9 mouse cellular contexts compared by ENCODE assay signal in the genomic region with DNA sequence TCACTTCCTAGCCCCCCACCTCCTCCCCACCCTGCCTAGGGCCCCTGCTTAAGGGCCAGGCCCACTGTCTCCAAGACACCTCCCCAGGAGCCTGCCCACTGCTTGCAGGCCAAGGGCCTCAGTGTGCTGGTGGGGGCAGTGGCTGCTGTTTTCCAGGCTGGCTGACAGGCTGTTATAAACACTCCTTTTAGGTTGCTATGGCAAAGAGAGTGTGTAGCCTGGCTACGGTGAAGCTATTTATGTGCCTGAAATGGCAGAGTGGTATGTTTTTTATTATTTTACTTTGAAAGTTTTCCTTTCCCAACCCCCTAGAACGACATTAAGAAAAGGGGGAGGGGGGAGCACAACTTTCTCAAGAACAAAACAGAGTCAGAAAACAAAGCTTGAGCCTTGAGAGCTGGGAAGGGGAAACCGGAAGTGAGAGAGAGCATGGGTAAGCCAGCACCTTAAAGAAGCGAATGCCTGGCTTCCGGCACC. TPM values are rescaled to one million over a fixed set of nuclear protein-coding genes. Genes with fewer than 3 reads are reported as not detected.
DNase-seq lines count a peak whose midpoint lies in the region; ATAC-seq and TF ChIP-seq lines count a peak whose summit lies in the region.
"Had no signal": no experiment of that assay in that cellular context is flagged by ENCODE, and none has a peak within 500 bp of the region (broad histone marks: within the 10 kb centered on the region; RNA-seq: fewer than 3 reads in every experiment).

No protein-coding gene starts in this region.

- peak overlapping the region; percentile 40; the same call in 1 of the 2 replicates for H3K27ac ChIP-seq in intestine, embryonic 14.5 days (ENCODE audit: low read depth)
- H3K27ac ChIP-seq in intestine, postnatal 0 days (ENCODE audit: low read depth, low read length): no peak overlapping the region
- H3K27ac ChIP-seq in left cerebral cortex, adult 2 months: peak overlapping the region; percentile 5; the same call in 1 of the 2 replicates

- H3K4me3 ChIP-seq in intestine, embryonic 14.5 days (ENCODE audit: low read depth, low read length): no peak overlapping the region
- H3K4me3 ChIP-seq in intestine, postnatal 0 days (ENCODE audit: low read depth, low read length): no peak overlapping the region
- no peak overlapping the region for H3K4me3 ChIP-seq in left cerebral cortex, adult 2 months
- H3K4me3 ChIP-seq: myocyte had no signal

- no peaks in the 10 kb centered on the region for H3K9me3 ChIP-seq in intestine, embryonic 14.5 days (ENCODE audit: control insufficient read depth, low read length)
- no peaks in the 10 kb centered on the region for H3K9me3 ChIP-seq in intestine, postnatal 0 days (ENCODE audit: control insufficient read depth)

- no peak overlapping the region for H3K4me2 ChIP-seq in intestine, embryonic 14.5 days (ENCODE audit: low read length)
- H3K4me2 ChIP-seq in intestine, postnatal 0 days (replicated peaks; ENCODE audit: low read depth): no peak overlapping the region

- no peak for DNase-seq in intestine, embryonic 14.5 days (ENCODE audit: low spot score)
- DNase-seq in forelimb bud, embryonic 11.5 days (ENCODE audit: low read depth, low spot score): peak; percentile 65
- no peak for DNase-seq in left cerebral cortex, adult 2 months (ENCODE audit: extremely low spot score in 1 of 2, low spot score in 2 of 2)
- peak; percentile 33 for DNase-seq in right cerebral cortex, postnatal 14 days
- DNase-seq in cerebellum, adult 9-10 months: no peak
- no peak for DNase-seq in adrenal gland, adult 8-10 months
- DNase-seq in urinary bladder, postnatal 25 days (ENCODE audit: low spot score): no peak

- intact Hi-C loops in left cerebral cortex, adult 2 months (cut with DNase I): no loop called here

- H3K36me3 ChIP-seq in intestine, embryonic 14.5 days (ENCODE audit: control insufficient read depth, insufficient read depth, low read length): no peaks in the 10 kb centered on the region
- no peaks in the 10 kb centered on the region for H3K36me3 ChIP-seq in intestine, postnatal 0 days (ENCODE audit: control insufficient read depth, insufficient read depth)

- H3K9ac ChIP-seq in intestine, embryonic 14.5 days (ENCODE audit: low read length): no peak overlapping the region
- no peak overlapping the region for H3K9ac ChIP-seq in intestine, postnatal 0 days (ENCODE audit: low read depth, low read length)

- H3K27me3 ChIP-seq in intestine, embryonic 14.5 days (replicated peaks; ENCODE audit: control insufficient read depth, insufficient read depth, low read length): no peaks in the 10 kb centered on the region
- H3K27me3 ChIP-seq in intestine, postnatal 0 days (replicated peaks; ENCODE audit: control insufficient read depth, insufficient read depth, low read length): no peaks in the 10 kb centered on the region

- no peak for TF ChIP-seq CTCF in intestine, postnatal 0 days (IDR thresholded peaks at IDR 0.05; ENCODE audit: low read depth)
- no peak for TF ChIP-seq CTCF in left cerebral cortex, adult 2 months (IDR thresholded peaks at IDR 0.05)

- H3K4me1 ChIP-seq in intestine, embryonic 14.5 days (replicated peaks; ENCODE audit: control insufficient read depth, insufficient read depth, low read length): peaks cover 37% of the 10 kb centered on the region
- H3K4me1 ChIP-seq in intestine, postnatal 0 days (replicated peaks; ENCODE audit: control insufficient read depth, insufficient read depth, low read length): no peaks in the 10 kb centered on the region; the same call in 1 of the 2 replicates

- ATAC-seq in intestine, embryonic 14.5 days (replicated peaks; ENCODE audit: low FRiP score, low TSS enrichment, low read depth): 0 out of 2 replicates have a peak, but pooled peaks have one; percentile 60
- ATAC-seq in intestine, postnatal 0 days: no peak

- WGBS in intestine, embryonic 14.5 days: 27% methylated on average over 5 of the region's 5 CpGs
- 56% methylated on average over 5 of the region's 5 CpGs for WGBS in intestine, postnatal 0 days

RNA-seq across cellular contexts. Expression of gene Atp2b4, which starts 37.9 kb away (rescaled TPM):
- polyA plus RNA-seq in intestine, embryonic 14.5 days (2014; fragmentation: Nextera tagmentation; extraction: Ambion mirVana): 30.7 and 32.3 TPM in 2 replicates
- polyA plus RNA-seq in intestine, postnatal 0 days (2015; fragmentation: Nextera tagmentation; extraction: Ambion mirVana): 9.8 and 11.8 TPM in 2 replicates
- 100 to 1,000 TPM; 245 to 247 TPM for total RNA-seq in left cerebral cortex, adult 2 months (2021)
- total RNA-seq in adrenal gland, adult 8-10 months (2022): 10 to 100 TPM; 32.1 to 71.7 (median 45.6) TPM

Comparison
In these comparisons a context has a peak if more than half of its experiments do, and no peak if none do; other contexts are left out.
1. DNase-seq: peak in forelimb bud, embryonic 11.5 days (single experiment) and right cerebral cortex, postnatal 14 days (single experiment); none in intestine, embryonic 14.5 days (single experiment), left cerebral cortex, adult 2 months (0 of 2), cerebellum, adult 9-10 months (single experiment), adrenal gland, adult 8-10 months (single experiment) and urinary bladder, postnatal 25 days (single experiment).